Mouse (Mus musculus) small intestine, adult 2 months (tissue): Measurements from ENCODE around the gene Tap1.

Source experiments
- CTCF ChIP-seq: fragments of 200-500 bp; IDR thresholded peaks from 2 replicates; pipeline ENCODE4 v1.5.1; 2012; ENCODE audit warnings: low read depth, mild to moderate bottlenecking, control low read depth, inconsistent platforms, low read length, moderate library complexity, mixed read lengths; ENCODE audit not compliant: insufficient replicate concordance, insufficient read length; ENCODE audit errors: extremely low read depth
- POLR2A ChIP-seq: fragments of 200-500 bp; IDR thresholded peaks from 2 replicates; pipeline ENCODE4 v1.6.1; 2012; ENCODE audit warnings: low read depth, mild to moderate bottlenecking, control low read depth, inconsistent platforms, low read length, moderate library complexity

- TF ChIP-seq CTCF = peak; percentile 77; the same call in 1 of the 2 replicates
- TF ChIP-seq POLR2A = no peak
These were observed 18.1 kb upstream of the Tap1 start for GRCm38 (mm10) chr17:34169279-34169678.
